In the genomic region with DNA sequence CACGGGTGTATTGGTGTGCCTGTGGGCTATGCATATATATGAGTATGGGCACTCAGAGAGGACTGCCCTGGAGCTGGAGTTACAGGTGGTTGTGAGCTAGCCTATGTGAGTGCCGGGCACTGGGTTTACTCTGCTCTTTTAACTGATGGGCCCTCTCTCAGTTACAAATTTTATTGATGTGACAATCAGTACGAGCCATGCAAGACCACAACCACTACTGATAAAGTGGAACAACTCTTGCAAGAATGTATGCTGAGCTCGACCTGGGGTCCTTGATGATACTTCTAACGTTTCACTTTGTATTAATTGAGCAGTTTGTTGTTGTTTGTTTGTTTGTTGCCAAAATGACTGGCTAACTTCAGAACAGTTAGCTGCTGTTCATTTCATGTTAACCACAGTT, we compare ENCODE assay signal across 22 mouse cellular contexts. TPM values are rescaled to one million over a fixed set of nuclear protein-coding genes. Genes with fewer than 3 reads are reported as not detected.
DNase-seq lines count a peak whose midpoint lies in the region; ATAC-seq and TF ChIP-seq lines count a peak whose summit lies in the region.
"Had no signal": no experiment of that assay in that cellular context is flagged by ENCODE, and none has a peak within 500 bp of the region (broad histone marks: within the 10 kb centered on the region; RNA-seq: fewer than 3 reads in every experiment).

No protein-coding gene starts in this region.

- no peak overlapping the region for H3K4me2 ChIP-seq in hindbrain, postnatal 0 days (ENCODE audit: low read depth, low read length)
- no peak overlapping the region for H3K4me2 ChIP-seq in hindbrain, embryonic 14.5 days (replicated peaks)
- no peak overlapping the region for H3K4me2 ChIP-seq in midbrain, embryonic 11.5 days
- H3K4me2 ChIP-seq in midbrain, embryonic 16.5 days (ENCODE audit: low read length), result no peak overlapping the region
- H3K4me2 ChIP-seq in stomach, embryonic 16.5 days (ENCODE audit: low read depth, low read length), result no peak overlapping the region; the same call in 1 of the 2 replicates
- H3K4me2 ChIP-seq: heart, embryonic 13.5 days had no signal

- no peaks in the 10 kb centered on the region for H3K36me3 ChIP-seq in hindbrain, postnatal 0 days (ENCODE audit: insufficient read depth, low read length)
- peaks cover 17% of the 10 kb centered on the region; the same call in 1 of the 2 replicates for H3K36me3 ChIP-seq in hindbrain, embryonic 14.5 days (replicated peaks; ENCODE audit: control insufficient read depth, insufficient read depth)
- H3K36me3 ChIP-seq in midbrain, embryonic 11.5 days (ENCODE audit: control insufficient read depth, insufficient read depth, low read length), result peaks cover 3% of the 10 kb centered on the region; the same call in 1 of the 2 replicates
- H3K36me3 ChIP-seq in midbrain, embryonic 16.5 days (ENCODE audit: control insufficient read depth, insufficient read depth, low read length), result no peaks in the 10 kb centered on the region
- no peaks in the 10 kb centered on the region for H3K36me3 ChIP-seq in stomach, embryonic 16.5 days (ENCODE audit: control insufficient read depth, insufficient read depth, low read length)
- H3K36me3 ChIP-seq: hindbrain, embryonic 15.5 days had no signal

- 74% methylated on average over 5 of the region's 5 CpGs for WGBS in hindbrain, postnatal 0 days
- 71% methylated on average over 5 of the region's 5 CpGs for WGBS in hindbrain, embryonic 14.5 days
- 84% methylated on average over 5 of the region's 5 CpGs for WGBS in midbrain, embryonic 11.5 days
- WGBS in midbrain, embryonic 16.5 days, result 87% methylated on average over 5 of the region's 5 CpGs
- 48% methylated on average over 5 of the region's 5 CpGs for WGBS in stomach, embryonic 16.5 days

- no peak for ATAC-seq in hindbrain, postnatal 0 days
- no peak for ATAC-seq in hindbrain, embryonic 14.5 days (ENCODE audit: low FRiP score)
- no peak for ATAC-seq in midbrain, embryonic 11.5 days (ENCODE audit: low FRiP score)
- no peak for ATAC-seq in midbrain, embryonic 16.5 days
- ATAC-seq in megakaryocyte-erythroid progenitor cell, adult 5-6 weeks (replicated peaks; ENCODE audit: low FRiP score, low TSS enrichment, poor library complexity, severe bottlenecking), result peak; percentile 47
- no peak for ATAC-seq in stomach, embryonic 16.5 days (ENCODE audit: insufficient read depth, low FRiP score)
- ATAC-seq in erythroblast, adult 5-6 weeks (replicated peaks; ENCODE audit: low FRiP score, poor library complexity, severe bottlenecking), result no peak
- ATAC-seq: forebrain, embryonic 14.5 days had no signal

- H3K27me3 ChIP-seq in hindbrain, postnatal 0 days (ENCODE audit: insufficient read depth, low read length), result no peaks in the 10 kb centered on the region
- H3K27me3 ChIP-seq in hindbrain, embryonic 14.5 days (ENCODE audit: control insufficient read depth, insufficient read depth, low read length), result no peaks in the 10 kb centered on the region
- H3K27me3 ChIP-seq in midbrain, embryonic 11.5 days (ENCODE audit: control insufficient read depth, insufficient read depth, low read length), result no peaks in the 10 kb centered on the region
- H3K27me3 ChIP-seq in midbrain, embryonic 16.5 days (ENCODE audit: control insufficient read depth, insufficient read depth, low read depth, low read length), result no peaks in the 10 kb centered on the region
- no peaks in the 10 kb centered on the region for H3K27me3 ChIP-seq in stomach, embryonic 16.5 days (ENCODE audit: control insufficient read depth, insufficient read depth, low read length)
- H3K27me3 ChIP-seq: CH12.LX; heart, embryonic 13.5 days; hindbrain, embryonic 15.5 days had no signal

- no peak for TF ChIP-seq CTCF in hindbrain, postnatal 0 days (IDR thresholded peaks at IDR 0.05; ENCODE audit: low read depth)

- H3K4me3 ChIP-seq in hindbrain, postnatal 0 days (ENCODE audit: low read length), result no peak overlapping the region
- no peak overlapping the region for H3K4me3 ChIP-seq in hindbrain, embryonic 14.5 days (replicated peaks; ENCODE audit: low read length)
- no peak overlapping the region for H3K4me3 ChIP-seq in midbrain, embryonic 11.5 days (ENCODE audit: low read depth, low read length)
- H3K4me3 ChIP-seq in midbrain, embryonic 16.5 days (ENCODE audit: low read depth, low read length), result no peak overlapping the region
- H3K4me3 ChIP-seq in stomach, embryonic 16.5 days (replicated peaks; ENCODE audit: low read length), result no peak overlapping the region
- H3K4me3 ChIP-seq: embryonic facial prominence, embryonic 10.5 days; erythroblast, embryonic 14.5 days; forebrain, embryonic 10.5 days; heart, embryonic 13.5 days; hindbrain, embryonic 15.5 days had no signal

- peak overlapping the region; percentile 82; the same call in 1 of the 2 replicates for H3K27ac ChIP-seq in hindbrain, postnatal 0 days
- H3K27ac ChIP-seq in hindbrain, embryonic 14.5 days, result no peak overlapping the region
- no peak overlapping the region for H3K27ac ChIP-seq in midbrain, embryonic 11.5 days (ENCODE audit: low read depth, low read length)
- H3K27ac ChIP-seq in midbrain, embryonic 16.5 days (ENCODE audit: low read length), result no peak overlapping the region
- 0 out of 2 replicates have a peak overlapping the region, but pooled peaks have one; percentile 25 for H3K27ac ChIP-seq in stomach, embryonic 16.5 days (ENCODE audit: low read length)
- H3K27ac ChIP-seq: embryonic facial prominence, embryonic 10.5 days; forebrain, embryonic 10.5 days; heart, embryonic 13.5 days had no signal

- no peak overlapping the region for H3K9ac ChIP-seq in hindbrain, postnatal 0 days (replicated peaks; ENCODE audit: low read length)
- H3K9ac ChIP-seq in hindbrain, embryonic 14.5 days, result no peak overlapping the region
- H3K9ac ChIP-seq in midbrain, embryonic 11.5 days (ENCODE audit: low read length), result no peak overlapping the region
- H3K9ac ChIP-seq in midbrain, embryonic 16.5 days (ENCODE audit: low read depth, low read length), result no peak overlapping the region
- 0 out of 2 replicates have a peak overlapping the region, but pooled peaks have one; percentile 0 for H3K9ac ChIP-seq in stomach, embryonic 16.5 days (ENCODE audit: low read length)
- H3K9ac ChIP-seq: heart, embryonic 13.5 days; hindbrain, embryonic 15.5 days had no signal

- DNase-seq in hindbrain, postnatal 0 days (ENCODE audit: low spot score), result no peak
- DNase-seq in hindbrain, embryonic 14.5 days (ENCODE audit: low spot score), result no peak
- peak; percentile 77 for DNase-seq in midbrain, embryonic 11.5 days (ENCODE audit: low spot score, missing footprints)
- no peak for DNase-seq in right cerebral cortex, adult 18-20 months
- DNase-seq: adrenal gland, adult 8-10 months; adrenal gland, postnatal 36 days; cerebellum, adult 2 months; cerebellum, postnatal 10 days; gastrocnemius, postnatal 36 days; heart, adult 11 months; heart, postnatal 36 days had no signal

- no peaks in the 10 kb centered on the region for H3K9me3 ChIP-seq in hindbrain, postnatal 0 days (ENCODE audit: low read length)
- no peaks in the 10 kb centered on the region for H3K9me3 ChIP-seq in hindbrain, embryonic 14.5 days (ENCODE audit: control insufficient read depth, low read length)
- no peaks in the 10 kb centered on the region for H3K9me3 ChIP-seq in midbrain, embryonic 11.5 days (ENCODE audit: control insufficient read depth, low read length)
- no peaks in the 10 kb centered on the region for H3K9me3 ChIP-seq in midbrain, embryonic 16.5 days (replicated peaks; ENCODE audit: control insufficient read depth, low read length, poor library complexity, severe bottlenecking)
- H3K9me3 ChIP-seq in stomach, embryonic 16.5 days (replicated peaks; ENCODE audit: control insufficient read depth, low read length), result no peaks in the 10 kb centered on the region
- H3K9me3 ChIP-seq: embryonic facial prominence, embryonic 10.5 days; forebrain, embryonic 10.5 days; heart, embryonic 13.5 days; hindbrain, embryonic 15.5 days had no signal

- H3K4me1 ChIP-seq in hindbrain, postnatal 0 days (ENCODE audit: insufficient read depth, low read length), result peaks cover 14% of the 10 kb centered on the region
- H3K4me1 ChIP-seq in hindbrain, embryonic 14.5 days (replicated peaks; ENCODE audit: control insufficient read depth, insufficient read depth, low read length), result peaks cover 47% of the 10 kb centered on the region
- H3K4me1 ChIP-seq in midbrain, embryonic 11.5 days (ENCODE audit: control insufficient read depth, insufficient read depth, low read length), result peaks cover 54% of the 10 kb centered on the region
- peaks cover 26% of the 10 kb centered on the region for H3K4me1 ChIP-seq in midbrain, embryonic 16.5 days (ENCODE audit: control insufficient read depth, insufficient read depth, low read length)
- peaks cover 72% of the 10 kb centered on the region for H3K4me1 ChIP-seq in stomach, embryonic 16.5 days (ENCODE audit: control insufficient read depth, insufficient read depth, low read length)

RNA-seq across cellular contexts. Expression of a gene that starts 23.0 kb away (rescaled TPM):
- total RNA-seq in hindbrain, postnatal 0 days (2014; rRNA removed), result 39.0 and 58.4 TPM in 2 replicates
- polyA plus RNA-seq in hindbrain, postnatal 0 days (2015; fragmentation: Nextera tagmentation; extraction: Ambion mirVana), result 9.6 and 10.4 TPM in 2 replicates
- 22.7 and 24.2 TPM in 2 replicates for polyA plus RNA-seq in hindbrain, embryonic 14.5 days (2014; fragmentation: Nextera tagmentation; extraction: Ambion mirVana)
- 22.6 and 22.9 TPM in 2 replicates for polyA plus RNA-seq in midbrain, embryonic 11.5 days (2014; fragmentation: Nextera tagmentation; extraction: Ambion mirVana)
- polyA plus RNA-seq in midbrain, embryonic 16.5 days (2015; fragmentation: Nextera tagmentation; extraction: Ambion mirVana), result 14.3 and 15.0 TPM in 2 replicates
- total RNA-seq in megakaryocyte-erythroid progenitor cell, adult 5-6 weeks (2014; fragmentation: Nextera tagmentation), result 17.2 and 28.8 TPM in 2 replicates
- 13.1 and 26.9 TPM in 2 replicates for total RNA-seq in megakaryocyte-erythroid progenitor cell, adult 5-6 weeks (2017)
- 28.5 and 31.1 TPM in 2 replicates for polyA plus RNA-seq in stomach, embryonic 16.5 days (2015; fragmentation: Nextera tagmentation; extraction: Ambion mirVana)
- total RNA-seq in erythroblast, adult 5-6 weeks (2015; ENCODE audit: low replicate concordance), result 2.5 and 4.8 TPM in 2 replicates
- 1.5 and 2.5 TPM in 2 replicates for total RNA-seq in erythroblast, adult 5-6 weeks (2017; ENCODE audit: low replicate concordance)

RNA-seq across cellular contexts. Expression of a gene that starts 53.3 kb away (rescaled TPM):
- 17.7 and 25.9 TPM in 2 replicates for total RNA-seq in hindbrain, postnatal 0 days (2014; rRNA removed)
- 11.4 and 11.9 TPM in 2 replicates for polyA plus RNA-seq in hindbrain, postnatal 0 days (2015; fragmentation: Nextera tagmentation; extraction: Ambion mirVana)
- 15.5 and 15.9 TPM in 2 replicates for polyA plus RNA-seq in hindbrain, embryonic 14.5 days (2014; fragmentation: Nextera tagmentation; extraction: Ambion mirVana)
- 23.7 and 23.9 TPM in 2 replicates for polyA plus RNA-seq in midbrain, embryonic 11.5 days (2014; fragmentation: Nextera tagmentation; extraction: Ambion mirVana)
- polyA plus RNA-seq in midbrain, embryonic 16.5 days (2015; fragmentation: Nextera tagmentation; extraction: Ambion mirVana), result 14.2 and 15.2 TPM in 2 replicates
- total RNA-seq in megakaryocyte-erythroid progenitor cell, adult 5-6 weeks (2014; fragmentation: Nextera tagmentation), result 16.9 and 21.7 TPM in 2 replicates
- total RNA-seq in megakaryocyte-erythroid progenitor cell, adult 5-6 weeks (2017), result 16.6 and 20.0 TPM in 2 replicates
- polyA plus RNA-seq in stomach, embryonic 16.5 days (2015; fragmentation: Nextera tagmentation; extraction: Ambion mirVana), result 21.9 and 22.0 TPM in 2 replicates
- 4.8 and 26.5 TPM in 2 replicates for total RNA-seq in erythroblast, adult 5-6 weeks (2015; ENCODE audit: low replicate concordance)
- 9.0 and 17.6 TPM in 2 replicates for total RNA-seq in erythroblast, adult 5-6 weeks (2017; ENCODE audit: low replicate concordance)

Comparison
In these comparisons a context has a peak if more than half of its experiments do, and no peak if none do; other contexts are left out.
1. H3K27ac ChIP-seq: peak in hindbrain, postnatal 0 days (single experiment) and stomach, embryonic 16.5 days (single experiment); none in hindbrain, embryonic 14.5 days (single experiment), midbrain, embryonic 11.5 days (single experiment) and midbrain, embryonic 16.5 days (single experiment).